Mouse (Mus musculus) c-Kit-negative CD71-positive TER-119-positive erythroid progenitor cells, embryonic 14.5 days (primary cell): ENCODE data around the gene Ncdn.

Experiments
- DNase-seq: peaks from one replicate; pipeline ENCODE4 v3.0.0-alpha.2; 2013; ENCODE audit warnings: low read depth, low spot score

Ncdn gene

GRCm38 (mm10) chr4:126753268-126754230 lies at the start of gene Ncdn, which contains the start of gene AU040320:
TSS of gene Ncdn (minus strand) at chr4:126753438.
TSS of gene AU040320 (plus strand) at chr4:126753544.
- peak; percentile 88 for DNase-seq

DNA sequence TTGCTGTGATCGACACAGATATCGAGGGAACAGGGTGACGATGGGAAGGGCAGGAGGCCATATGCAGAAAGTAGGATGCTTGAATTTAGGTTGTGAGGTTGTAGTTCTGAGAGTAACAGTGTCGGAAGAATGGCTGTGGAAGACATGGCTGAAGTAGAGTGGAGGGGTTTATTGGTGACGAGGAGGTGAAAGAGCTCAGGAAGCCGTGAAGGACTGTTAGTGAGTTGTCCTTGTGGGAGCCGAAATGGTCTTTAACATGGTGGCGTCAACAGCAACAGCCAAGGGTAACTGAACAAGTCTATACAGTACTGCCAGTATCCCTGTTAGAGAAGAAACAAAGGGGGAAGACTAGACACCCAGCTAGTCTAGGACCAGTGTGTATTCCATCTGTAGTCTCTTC lies 48.9 kb upstream of the Ncdn start:
- DNase-seq, result no peak

DNA sequence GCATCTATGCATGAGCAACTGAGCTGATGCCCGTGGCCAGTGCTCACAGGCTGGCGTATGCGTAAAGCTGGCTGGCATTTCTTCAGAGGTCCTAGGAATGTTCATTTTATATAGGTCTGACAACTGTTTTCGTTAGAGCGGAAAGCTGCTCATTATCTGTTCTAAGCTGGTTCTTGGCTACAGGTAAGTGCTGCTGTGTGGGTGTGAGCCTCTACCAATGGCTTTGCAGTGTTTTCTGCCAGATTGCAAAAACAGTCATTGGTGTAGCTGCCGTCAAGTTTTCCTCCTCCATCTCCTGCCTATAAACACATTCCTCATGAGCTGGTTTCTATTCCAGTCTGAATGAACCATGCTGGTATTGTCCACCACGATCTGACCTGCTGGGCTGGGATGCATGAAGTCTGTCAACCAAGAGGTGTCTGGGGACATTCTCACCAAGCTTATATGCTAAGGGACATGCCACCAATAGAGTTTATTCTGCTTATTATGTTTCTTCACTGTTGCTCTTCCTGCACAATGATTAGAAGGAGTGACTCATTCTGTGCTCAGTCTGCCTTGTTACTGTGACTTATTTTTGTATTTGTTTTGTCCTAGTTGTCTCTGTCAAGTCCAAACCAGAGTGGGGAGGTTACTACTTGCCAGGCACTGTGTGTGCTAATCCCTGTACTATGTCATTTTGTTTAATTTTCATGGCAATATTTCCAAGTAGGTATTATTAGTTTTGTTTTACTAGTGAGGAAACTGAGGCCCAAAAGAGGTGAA lies 39.3 kb upstream of the Ncdn start:
- no peak for DNase-seq

GRCm38 (mm10) chr4:126782996-126783395 lies 29.8 kb upstream of the Ncdn start:
- DNase-seq, result no peak

DNA sequence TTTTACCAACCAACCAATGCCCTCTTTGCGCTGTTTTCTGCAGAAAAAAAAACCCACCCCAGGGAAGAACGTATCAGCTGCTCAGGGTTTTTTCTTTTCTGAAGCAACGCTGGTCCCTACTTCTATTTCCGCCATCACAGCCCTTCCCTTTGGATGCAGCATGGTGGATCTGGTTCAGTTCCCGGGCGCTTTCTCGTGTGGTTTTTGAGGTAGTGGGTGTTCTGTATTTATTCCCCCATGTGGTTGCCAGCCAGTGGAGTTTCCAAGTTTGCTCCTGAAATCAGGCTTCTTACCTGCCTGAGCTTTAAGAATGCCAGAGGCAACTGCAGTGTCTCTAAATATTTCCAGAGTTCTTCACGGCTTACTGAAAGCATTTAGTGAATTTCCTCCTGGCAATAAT lies 29.3 kb upstream of the Ncdn start:
- DNase-seq, result no peak

GRCm38 (mm10) chr4:126781871-126782270 lies 28.6 kb upstream of the Ncdn start:
- DNase-seq, result no peak

DNA sequence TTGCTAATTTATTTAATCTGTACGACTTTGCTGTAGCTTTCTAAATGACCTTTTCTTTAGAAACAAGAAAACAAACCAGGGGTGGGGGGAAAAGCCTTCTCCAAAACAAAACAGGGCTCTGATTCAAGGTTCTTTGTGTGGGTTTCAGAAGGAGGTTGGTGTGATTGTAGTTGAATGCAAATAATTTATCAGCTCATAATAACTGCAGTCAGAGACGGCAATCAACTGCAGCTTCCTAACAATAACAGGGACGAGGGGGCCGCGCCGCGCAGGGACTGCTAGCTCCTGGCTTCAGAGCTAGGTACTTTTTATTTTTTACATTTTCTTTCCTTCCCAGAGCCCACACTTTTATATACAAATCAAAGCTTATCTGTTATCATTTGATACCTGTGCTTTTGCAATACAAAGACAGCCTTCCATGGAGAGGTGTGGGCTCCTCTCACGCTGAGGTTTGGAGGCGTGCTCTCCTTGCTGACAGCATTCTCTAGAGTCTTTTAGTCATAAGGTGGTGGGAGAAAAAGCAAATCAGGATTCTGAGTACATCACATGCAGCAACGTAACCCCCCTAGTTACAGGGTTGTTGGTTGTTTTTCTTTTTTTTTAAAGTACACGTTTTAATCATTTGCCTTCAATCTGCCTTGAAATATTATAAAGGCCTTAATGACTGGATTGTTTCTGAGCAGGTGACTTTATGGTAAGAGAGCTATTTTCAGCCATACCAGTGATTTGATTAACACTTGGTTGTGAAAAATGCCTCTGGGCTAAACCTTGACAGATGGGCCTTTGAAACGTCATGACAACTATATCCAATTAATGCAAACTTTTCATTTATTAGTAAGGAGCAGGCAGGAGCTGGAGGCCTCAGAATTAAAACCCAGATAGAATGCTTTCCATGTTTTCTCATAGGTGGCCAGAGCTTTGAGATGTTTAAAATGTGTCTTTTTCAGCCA lies 26.9 kb upstream of the Ncdn start:
- no peak for DNase-seq

GRCm38 (mm10) chr4:126779148-126779581 lies 25.9 kb upstream of the Ncdn start:
- DNase-seq, result no peak

GRCm38 (mm10) chr4:126775182-126775581 lies 21.9 kb upstream of the Ncdn start:
- no peak for DNase-seq

DNA sequence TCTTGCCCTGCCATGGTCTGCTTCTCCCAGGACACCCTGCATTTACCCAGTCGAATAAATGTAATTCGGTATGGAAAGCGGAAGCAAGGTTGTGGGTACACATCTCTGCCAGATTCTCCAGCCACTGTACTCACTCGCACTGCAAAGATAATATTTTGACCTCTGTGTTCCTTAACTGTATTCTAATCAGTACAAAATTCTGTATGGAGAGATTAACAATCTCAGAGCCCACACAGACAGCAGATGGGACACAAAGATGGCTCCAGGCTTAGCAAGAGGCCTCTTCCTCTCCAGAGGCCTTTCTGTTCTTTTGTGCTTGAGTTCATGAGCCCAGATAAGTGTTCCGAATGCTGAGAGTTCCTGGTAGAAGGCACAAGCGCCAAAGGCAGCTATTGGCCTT lies 20.6 kb upstream of the Ncdn start:
- no peak for DNase-seq

GRCm38 (mm10) chr4:126770831-126771230 lies 17.6 kb upstream of the Ncdn start:
- DNase-seq, result no peak

DNA sequence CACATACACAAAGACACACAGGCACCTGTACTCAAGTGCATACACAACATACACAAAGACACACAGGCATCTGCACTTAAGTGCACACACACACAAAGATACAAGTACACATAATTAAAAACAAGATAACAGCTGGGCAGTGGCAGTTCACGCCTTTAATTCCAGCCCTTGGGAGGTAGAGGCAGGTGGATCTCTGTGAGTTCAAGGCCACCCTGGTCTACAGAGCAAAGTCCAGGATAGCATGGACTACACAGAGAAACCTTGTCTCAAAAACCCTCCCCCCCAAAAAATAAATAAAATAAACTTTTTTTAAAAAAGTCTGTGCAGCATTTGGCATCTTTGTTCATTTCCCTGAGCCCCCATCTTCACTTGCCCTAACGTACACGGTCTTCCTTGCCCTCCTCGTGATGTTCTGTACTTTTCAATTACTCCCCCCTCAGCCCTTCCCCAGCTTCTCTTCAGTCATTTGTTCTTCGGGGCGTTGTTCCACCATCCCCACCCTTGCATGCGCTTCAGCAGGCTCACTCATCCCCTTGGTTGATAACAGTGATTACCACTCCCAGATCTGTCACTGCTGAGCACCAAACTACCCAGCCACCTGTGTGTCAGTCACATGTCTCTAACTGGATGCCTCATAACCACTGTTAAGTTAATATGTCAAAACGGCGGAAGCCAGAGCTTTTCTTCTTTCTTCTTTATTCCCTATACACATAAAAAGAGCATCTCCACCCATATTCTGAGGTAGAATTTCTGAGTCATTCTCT lies 16.7 kb upstream of the Ncdn start:
- no peak for DNase-seq

- no peak for DNase-seq
These were observed 10.2 kb upstream of the Ncdn start for GRCm38 (mm10) chr4:126763483-126763882.

DNA sequence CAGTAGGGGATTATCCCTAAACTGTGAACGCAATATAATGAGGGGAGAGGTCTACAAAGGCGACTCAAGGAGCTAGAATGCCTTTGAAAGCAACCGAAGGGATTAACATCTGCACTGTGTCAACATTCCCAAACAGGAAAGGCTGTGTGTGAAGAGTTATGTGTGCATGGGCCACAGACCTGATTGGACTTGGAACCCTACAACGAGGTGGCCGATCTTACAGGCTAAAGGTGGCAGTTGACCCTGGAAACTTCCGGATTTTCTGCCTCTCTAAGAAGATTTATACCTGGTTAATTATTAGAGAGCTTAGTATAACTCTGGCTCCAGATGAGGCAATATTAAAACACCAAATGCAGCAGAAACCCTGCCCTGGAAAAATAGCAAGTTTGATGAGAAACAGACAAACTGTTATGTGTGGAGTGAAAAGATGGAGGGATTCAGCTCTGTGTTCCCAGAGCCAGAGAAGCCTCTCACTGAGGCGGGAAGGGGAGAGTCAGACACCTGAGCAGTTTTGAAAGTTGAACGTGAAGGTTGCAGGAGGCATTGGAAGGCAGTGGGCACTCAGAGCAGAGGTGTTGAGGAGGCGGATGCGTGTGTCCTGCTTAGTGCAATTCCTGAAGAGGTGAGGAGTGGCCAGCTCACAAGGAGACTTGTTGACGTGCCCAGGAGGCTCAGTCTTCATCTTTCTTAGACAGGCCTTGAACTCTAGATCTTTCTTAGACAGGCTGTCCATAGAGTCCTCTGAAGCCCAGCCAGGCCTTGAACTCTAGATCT lies 9.5 kb upstream of the Ncdn start:
- DNase-seq, result no peak

GRCm38 (mm10) chr4:126759435-126759834 lies 6.2 kb upstream of the Ncdn start:
- no peak for DNase-seq

DNA sequence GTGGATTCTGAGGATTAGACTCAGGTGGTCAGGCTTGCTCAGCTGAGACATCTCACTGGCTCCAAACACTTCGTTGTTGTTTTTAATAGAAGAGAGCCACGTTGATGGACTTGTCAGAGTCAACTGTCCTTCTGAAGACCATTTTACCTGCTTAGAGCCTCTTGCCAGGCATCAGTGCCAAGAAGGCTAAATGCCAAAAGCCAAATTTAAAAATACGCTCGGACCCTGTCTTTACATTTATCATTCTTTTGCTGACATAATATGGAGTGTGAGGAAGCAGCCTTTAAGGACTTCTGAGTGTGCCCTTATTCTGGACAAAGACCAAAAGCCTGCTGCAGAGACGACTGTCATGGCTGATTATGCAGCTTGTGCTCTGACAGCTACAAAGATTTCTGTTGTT lies 5.1 kb upstream of the Ncdn start:
- DNase-seq, result no peak

- DNase-seq, result no peak
These were observed 3.5 kb upstream of the Ncdn start for GRCm38 (mm10) chr4:126756766-126757165.

GRCm38 (mm10) chr4:126754736-126755374 lies 1.6 kb upstream of the Ncdn start:
- no peak for DNase-seq

GRCm38 (mm10) chr4:126754231-126754611 lies 983 bp upstream of the Ncdn start:
- no peak for DNase-seq
